Mouse (Mus musculus): ENCODE results near the gene Fam178b. TPM values are rescaled to one million over a fixed set of nuclear protein-coding genes. Genes with fewer than 3 reads are reported as not detected.

The Fam178b gene
- total and polyA plus RNA-seq, 3 experiments, result not detected

- H3K36me3 ChIP-seq (replicated peaks), result peaks cover 82% of the 10 kb centered on the region
- H3K4me3 ChIP-seq (ENCODE audit: low read depth, low read length), result no peak overlapping the region
- peaks cover 20% of the 10 kb centered on the region for H3K4me1 ChIP-seq (ENCODE audit: insufficient read depth, low read depth, low read length)
- DNase-seq (ENCODE audit: low spot score), result no peak
- no peaks in the 10 kb centered on the region; the same call in 1 of the 2 replicates for H3K27me3 ChIP-seq (ENCODE audit: insufficient read depth, low read length)
- no peak for TF ChIP-seq CTCF (IDR thresholded peaks at IDR 0.05; ENCODE audit: low read depth, low read length)
- no peak for TF ChIP-seq GATA1 (IDR thresholded peaks at IDR 0.05; ENCODE audit: borderline replicate concordance, low read length)
- no peak for TF ChIP-seq POLR2AphosphoS5 (IDR thresholded peaks at IDR 0.05; ENCODE audit: insufficient replicate concordance, low read depth, low read length)
- no peak for TF ChIP-seq TAL1 (conservative IDR thresholded peaks at IDR 0.05; ENCODE audit: low read depth, low read length)
- no peak for TF ChIP-seq GATA2 (IDR thresholded peaks at IDR 0.05; ENCODE audit: borderline replicate concordance, low read depth, low read length)
- ATAC-seq (ENCODE audit: extremely low read depth, insufficient number of reproducible peaks, low FRiP score, poor library complexity, severe bottlenecking), result no peak
- no peaks in the 10 kb centered on the region for H3K9me3 ChIP-seq (replicated peaks)
Measured at GRCm38 (mm10) chr1:36533546-36533945, 149.4 kb downstream of the Fam178b start.

GRCm38 (mm10) chr1:36531461-36531860 is 151.5 kb downstream of the Fam178b start:
- peaks cover 20% of the 10 kb centered on the region for H3K4me1 ChIP-seq (ENCODE audit: insufficient read depth, low read depth, low read length)
- no peaks in the 10 kb centered on the region for H3K9me3 ChIP-seq (replicated peaks)
- no peaks in the 10 kb centered on the region; the same call in 1 of the 2 replicates for H3K27me3 ChIP-seq (ENCODE audit: insufficient read depth, low read length)
- ATAC-seq (ENCODE audit: extremely low read depth, insufficient number of reproducible peaks, low FRiP score, poor library complexity, severe bottlenecking) (no peak), DNase-seq (ENCODE audit: low spot score) (no peak)
- TF ChIP-seq TAL1 (conservative IDR thresholded peaks at IDR 0.05; ENCODE audit: low read depth, low read length), result no peak
- no peak for TF ChIP-seq POLR2AphosphoS5 (IDR thresholded peaks at IDR 0.05; ENCODE audit: insufficient replicate concordance, low read depth, low read length)
- no peak for TF ChIP-seq CTCF (IDR thresholded peaks at IDR 0.05; ENCODE audit: low read depth, low read length)
- no peak for TF ChIP-seq GATA2 (IDR thresholded peaks at IDR 0.05; ENCODE audit: borderline replicate concordance, low read depth, low read length)
- no peak for TF ChIP-seq GATA1 (IDR thresholded peaks at IDR 0.05; ENCODE audit: borderline replicate concordance, low read length)
- peaks cover 84% of the 10 kb centered on the region for H3K36me3 ChIP-seq (replicated peaks)
- peak overlapping the region; percentile 0; the same call in 1 of the 2 replicates for H3K4me3 ChIP-seq (ENCODE audit: low read depth, low read length)

GRCm38 (mm10) chr1:36530962-36531361 is 152.0 kb downstream of the Fam178b start:
- TF ChIP-seq GATA1 (IDR thresholded peaks at IDR 0.05; ENCODE audit: borderline replicate concordance, low read length) (no peak), TAL1 (conservative IDR thresholded peaks at IDR 0.05; ENCODE audit: low read depth, low read length) (no peak), GATA2 (IDR thresholded peaks at IDR 0.05; ENCODE audit: borderline replicate concordance, low read depth, low read length) (no peak), CTCF (IDR thresholded peaks at IDR 0.05; ENCODE audit: low read depth, low read length) (no peak), POLR2AphosphoS5 (IDR thresholded peaks at IDR 0.05; ENCODE audit: insufficient replicate concordance, low read depth, low read length) (no peak)
- Histone ChIP-seq H3K36me3 (replicated peaks) (peaks cover 84% of the 10 kb centered on the region), H3K9me3 (replicated peaks) (no peaks in the 10 kb centered on the region), H3K4me3 (ENCODE audit: low read depth, low read length) (no peak overlapping the region), H3K27me3 (ENCODE audit: insufficient read depth, low read length) (no peaks in the 10 kb centered on the region; the same call in 1 of the 2 replicates), H3K4me1 (ENCODE audit: insufficient read depth, low read depth, low read length) (peaks cover 20% of the 10 kb centered on the region)
- no peak for ATAC-seq (ENCODE audit: extremely low read depth, insufficient number of reproducible peaks, low FRiP score, poor library complexity, severe bottlenecking)
- no peak for DNase-seq (ENCODE audit: low spot score)

- Histone ChIP-seq H3K4me3 (ENCODE audit: low read depth, low read length) (no peak overlapping the region), H3K4me1 (ENCODE audit: insufficient read depth, low read depth, low read length) (peaks cover 20% of the 10 kb centered on the region), H3K27me3 (ENCODE audit: insufficient read depth, low read length) (no peaks in the 10 kb centered on the region; the same call in 1 of the 2 replicates), H3K36me3 (replicated peaks) (peaks cover 84% of the 10 kb centered on the region), H3K9me3 (replicated peaks) (no peaks in the 10 kb centered on the region)
- TF ChIP-seq TAL1 (conservative IDR thresholded peaks at IDR 0.05; ENCODE audit: low read depth, low read length) (no peak), CTCF (IDR thresholded peaks at IDR 0.05; ENCODE audit: low read depth, low read length) (no peak), POLR2AphosphoS5 (IDR thresholded peaks at IDR 0.05; ENCODE audit: insufficient replicate concordance, low read depth, low read length) (no peak), GATA1 (IDR thresholded peaks at IDR 0.05; ENCODE audit: borderline replicate concordance, low read length) (no peak), GATA2 (IDR thresholded peaks at IDR 0.05; ENCODE audit: borderline replicate concordance, low read depth, low read length) (no peak)
- DNase-seq (ENCODE audit: low spot score), result no peak
- no peak for ATAC-seq (ENCODE audit: extremely low read depth, insufficient number of reproducible peaks, low FRiP score, poor library complexity, severe bottlenecking)
Measured at GRCm38 (mm10) chr1:36530485-36530884, 152.5 kb downstream of the Fam178b start.

GRCm38 (mm10) chr1:36529875-36530274 is 153.1 kb downstream of the Fam178b start:
- Histone ChIP-seq H3K4me3 (ENCODE audit: low read depth, low read length) (no peak overlapping the region), H3K27me3 (ENCODE audit: insufficient read depth, low read length) (no peaks in the 10 kb centered on the region; the same call in 1 of the 2 replicates), H3K4me1 (ENCODE audit: insufficient read depth, low read depth, low read length) (peaks cover 20% of the 10 kb centered on the region), H3K36me3 (replicated peaks) (peaks cover 84% of the 10 kb centered on the region), H3K9me3 (replicated peaks) (no peaks in the 10 kb centered on the region)
- ATAC-seq (ENCODE audit: extremely low read depth, insufficient number of reproducible peaks, low FRiP score, poor library complexity, severe bottlenecking) (no peak), DNase-seq (ENCODE audit: low spot score) (no peak)
- TF ChIP-seq GATA2 (IDR thresholded peaks at IDR 0.05; ENCODE audit: borderline replicate concordance, low read depth, low read length) (no peak), POLR2AphosphoS5 (IDR thresholded peaks at IDR 0.05; ENCODE audit: insufficient replicate concordance, low read depth, low read length) (no peak)

GRCm38 (mm10) chr1:36529274-36529673 is 153.7 kb downstream of the Fam178b start:
- peaks cover 85% of the 10 kb centered on the region for H3K36me3 ChIP-seq (replicated peaks)

More at GRCm38 (mm10) chr1:36529274-36529673, 153.7 kb downstream of the Fam178b start:
- peaks cover 14% of the 10 kb centered on the region for H3K4me1 ChIP-seq (ENCODE audit: insufficient read depth, low read depth, low read length)
- H3K27me3 ChIP-seq (ENCODE audit: insufficient read depth, low read length), result no peaks in the 10 kb centered on the region; the same call in 1 of the 2 replicates
- DNase-seq (ENCODE audit: low spot score) (no peak), ATAC-seq (ENCODE audit: extremely low read depth, insufficient number of reproducible peaks, low FRiP score, poor library complexity, severe bottlenecking) (no peak)
- H3K9me3 ChIP-seq (replicated peaks), result no peaks in the 10 kb centered on the region
- no peak overlapping the region for H3K4me3 ChIP-seq (ENCODE audit: low read depth, low read length)
- TF ChIP-seq GATA2 (IDR thresholded peaks at IDR 0.05; ENCODE audit: borderline replicate concordance, low read depth, low read length) (no peak), CTCF (IDR thresholded peaks at IDR 0.05; ENCODE audit: low read depth, low read length) (no peak), TAL1 (conservative IDR thresholded peaks at IDR 0.05; ENCODE audit: low read depth, low read length) (no peak), GATA1 (IDR thresholded peaks at IDR 0.05; ENCODE audit: borderline replicate concordance, low read length) (no peak), POLR2AphosphoS5 (IDR thresholded peaks at IDR 0.05; ENCODE audit: insufficient replicate concordance, low read depth, low read length) (no peak)

Measured in G1E (cell line).